Mouse (Mus musculus) midbrain, embryonic 11.5 days (tissue): ENCODE measurements around the gene Txnip. TPM values are rescaled to one million over a fixed set of nuclear protein-coding genes. Genes with fewer than 3 reads are reported as not detected.

ENCODE experiments used
- ATAC-seq: fragments of 200-750 bp; cut with Nextera tagmentation; 2 replicates; pipeline ENCODE4 v1.8.0; 2017; ENCODE audit warnings: moderate TSS enrichment, moderate library complexity; ENCODE audit not compliant: low FRiP score
- DNase-seq: peaks from one replicate; pipeline ENCODE4 v3.0.0; 2015; ENCODE audit warnings: low spot score; ENCODE audit errors: missing footprints
- H3K27ac ChIP-seq: fragments of 300-500 bp; sonication (generic); 2 replicates; pipeline ENCODE4 v1.5.1; 2014; ENCODE audit warnings: low read depth, low read length
- H3K27me3 ChIP-seq: fragments of 300-500 bp; sonication (generic); 2 replicates; pipeline ENCODE4 v1.6.1; 2014; ENCODE audit warnings: mild to moderate bottlenecking, low read length, moderate library complexity, mixed read lengths; ENCODE audit not compliant: control insufficient read depth, insufficient read depth
- H3K36me3 ChIP-seq: fragments of 300-500 bp; sonication (generic); 2 replicates; pipeline ENCODE4 v1.6.1; 2014; ENCODE audit warnings: mild to moderate bottlenecking, low read length, moderate library complexity, mixed read lengths; ENCODE audit not compliant: control insufficient read depth, insufficient read depth
- H3K4me1 ChIP-seq: fragments of 300-500 bp; sonication (generic); 2 replicates; pipeline ENCODE4 v1.6.1; 2014; ENCODE audit warnings: low read length; ENCODE audit not compliant: control insufficient read depth, insufficient read depth
- H3K4me2 ChIP-seq: fragments of 300-500 bp; sonication (generic); 2 replicates; pipeline ENCODE4 v1.6.1; 2014; ENCODE audit warnings: mild to moderate bottlenecking, moderate library complexity
- H3K4me3 ChIP-seq: fragments of 300-500 bp; sonication (generic); 2 replicates; pipeline ENCODE4 v1.5.1; 2014; ENCODE audit warnings: low read depth, low read length
- H3K9ac ChIP-seq: fragments of 300-500 bp; sonication (generic); 2 replicates; pipeline ENCODE4 v1.6.1; 2014; ENCODE audit warnings: low read length
- H3K9me3 ChIP-seq: fragments of 300-500 bp; sonication (generic); 2 replicates; pipeline ENCODE4 v1.6.1; 2016; ENCODE audit warnings: low read length; ENCODE audit not compliant: control insufficient read depth
- WGBS: fragments of 180-500 bp; shearing (Covaris S2); extraction: QIAGEN DNeasy Blood & Tissue Kit; methylation state at CpG from one replicate; pipeline ENCODE4 v1.1.7; 2014; 5-methylcytosine and 5-hydroxymethylcytosine counted together
- polyA plus RNA-seq: library from polyadenylated mRNA; unstranded; fragments of >200 nt; fragmentation: Nextera tagmentation; extraction: Ambion mirVana; gene quantifications from 2 replicates; pipeline ENCODE4 v1.2.1, GENCODE M21; 2014

Gene Txnip
- polyA plus RNA-seq, 1 experiment from 2014 or later: 55.9 TPM

DNA sequence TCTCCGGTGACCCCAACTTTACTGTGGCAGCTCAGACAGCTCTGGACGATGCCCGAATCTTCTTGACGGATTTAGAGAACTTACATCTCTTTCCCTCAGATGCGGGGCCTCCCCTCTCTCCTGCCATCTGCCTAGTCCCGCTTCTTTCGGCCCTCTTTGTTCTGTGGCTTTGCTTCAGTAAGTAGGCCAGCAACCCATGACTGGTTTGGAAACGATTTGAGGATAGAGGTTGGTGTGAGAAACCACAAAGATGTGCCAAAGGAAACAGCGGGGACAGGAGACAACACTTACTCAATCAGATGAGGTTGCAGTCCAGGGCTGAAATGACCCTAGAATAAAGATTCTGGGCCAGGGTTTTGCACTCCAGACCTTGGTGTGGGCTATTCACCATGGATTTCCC, 29.3 kb upstream of the Txnip start:
- DNase-seq: no peak

DNA sequence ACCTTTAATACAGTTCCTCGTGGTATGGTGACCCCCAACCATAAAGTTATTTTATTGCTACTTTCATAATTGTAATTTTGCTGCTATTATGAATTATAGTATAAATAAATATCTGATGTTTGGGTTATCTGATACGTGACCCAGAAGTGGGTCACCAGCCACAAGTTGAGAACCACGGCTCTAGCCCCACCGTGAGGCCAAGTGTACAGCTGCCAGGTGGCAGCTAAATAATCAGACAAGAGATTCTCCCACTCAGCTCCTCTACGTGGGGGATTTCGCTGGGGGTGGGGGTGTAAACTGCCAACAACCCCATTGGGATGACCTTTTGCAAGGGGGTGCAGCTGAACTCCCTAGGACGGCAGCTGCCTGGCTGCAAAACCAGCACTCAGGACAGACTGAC, 25.7 kb upstream of the Txnip start:
- DNase-seq: no peak
- H3K9me3 ChIP-seq: no peaks in the 10 kb centered on the region
- peaks cover 6% of the 10 kb centered on the region; the same call in 1 of the 2 replicates for H3K4me1 ChIP-seq
- H3K4me3 ChIP-seq: no peak overlapping the region
- ATAC-seq: no peak
- no peak overlapping the region for H3K9ac ChIP-seq
- peaks cover 12% of the 10 kb centered on the region for H3K27me3 ChIP-seq
- no peak overlapping the region for H3K4me2 ChIP-seq
- WGBS: 71% methylated on average over 7 of the region's 7 CpGs
- H3K36me3 ChIP-seq: no peaks in the 10 kb centered on the region
- no peak overlapping the region for H3K27ac ChIP-seq

More for the DNA sequence above, 29.3 kb upstream of the Txnip start:
- H3K9ac ChIP-seq: 0 out of 2 replicates have a peak overlapping the region, but pooled peaks have one; percentile 5
- H3K4me2 ChIP-seq: no peak overlapping the region
- peaks cover 6% of the 10 kb centered on the region; the same call in 1 of the 2 replicates for H3K4me1 ChIP-seq
- H3K27ac ChIP-seq: no peak overlapping the region
- WGBS: 41% methylated on average over 9 of the region's 9 CpGs
- no peak overlapping the region for H3K4me3 ChIP-seq
- no peaks in the 10 kb centered on the region for H3K36me3 ChIP-seq
- H3K27me3 ChIP-seq: peaks cover 19% of the 10 kb centered on the region
- ATAC-seq: no peak
- H3K9me3 ChIP-seq: no peaks in the 10 kb centered on the region

DNA sequence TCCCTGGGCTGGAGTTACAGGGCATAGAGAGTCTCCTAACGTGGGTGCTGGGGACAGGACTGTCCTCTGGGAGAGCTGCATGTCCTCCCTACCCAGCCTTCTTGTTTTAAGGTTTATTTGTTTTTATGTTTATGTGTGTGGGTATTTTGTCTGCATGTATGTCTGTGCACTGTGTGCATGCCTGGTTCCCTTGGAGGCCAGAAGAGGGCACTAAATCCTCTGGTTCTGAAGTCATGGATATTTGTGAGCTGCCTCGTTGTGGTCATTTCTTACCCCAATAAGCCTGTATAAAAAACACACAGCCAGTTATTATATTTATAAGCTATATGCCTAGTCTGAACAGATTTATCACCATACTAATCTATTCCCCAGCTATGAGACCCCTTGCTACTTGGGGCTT, 23.5 kb upstream of the Txnip start:
- WGBS: 71% methylated on average over 2 of the region's 2 CpGs
- no peaks in the 10 kb centered on the region for H3K36me3 ChIP-seq
- H3K27me3 ChIP-seq: no peaks in the 10 kb centered on the region
- DNase-seq: no peak
- H3K27ac ChIP-seq: no peak overlapping the region
- H3K4me2 ChIP-seq: no peak overlapping the region
- no peak for ATAC-seq
- H3K4me3 ChIP-seq: no peak overlapping the region
- no peaks in the 10 kb centered on the region for H3K9me3 ChIP-seq
- H3K4me1 ChIP-seq: no peaks in the 10 kb centered on the region
- no peak overlapping the region for H3K9ac ChIP-seq

DNA sequence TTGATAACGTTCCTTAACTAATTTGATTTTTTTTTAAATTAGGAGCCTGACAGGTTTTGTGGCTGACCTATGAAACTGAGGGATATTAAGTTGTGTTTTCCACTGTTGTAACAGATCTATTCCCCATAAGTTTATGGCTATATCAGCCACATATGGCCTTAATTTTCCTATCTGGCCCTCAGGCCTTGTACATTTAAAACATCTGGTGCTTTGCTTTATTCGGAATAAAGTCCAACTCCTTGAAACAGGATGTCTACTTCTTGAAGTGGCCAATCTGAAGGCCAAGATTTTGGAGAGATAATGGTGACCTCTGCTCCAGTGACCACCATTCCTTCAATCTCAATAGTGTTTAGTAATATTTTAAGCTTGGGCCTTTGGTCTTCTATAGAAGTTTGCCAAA, 18.4 kb upstream of the Txnip start:
- Histone ChIP-seq H3K4me3 (no peak overlapping the region), H3K9ac (no peak overlapping the region), H3K4me1 (no peaks in the 10 kb centered on the region), H3K27me3 (no peaks in the 10 kb centered on the region), H3K36me3 (no peaks in the 10 kb centered on the region), H3K27ac (no peak overlapping the region), H3K4me2 (no peak overlapping the region), H3K9me3 (no peaks in the 10 kb centered on the region)
- ATAC-seq (no peak), DNase-seq (no peak)
- WGBS: 86% methylated on average over 2 of the region's 2 CpGs

DNA sequence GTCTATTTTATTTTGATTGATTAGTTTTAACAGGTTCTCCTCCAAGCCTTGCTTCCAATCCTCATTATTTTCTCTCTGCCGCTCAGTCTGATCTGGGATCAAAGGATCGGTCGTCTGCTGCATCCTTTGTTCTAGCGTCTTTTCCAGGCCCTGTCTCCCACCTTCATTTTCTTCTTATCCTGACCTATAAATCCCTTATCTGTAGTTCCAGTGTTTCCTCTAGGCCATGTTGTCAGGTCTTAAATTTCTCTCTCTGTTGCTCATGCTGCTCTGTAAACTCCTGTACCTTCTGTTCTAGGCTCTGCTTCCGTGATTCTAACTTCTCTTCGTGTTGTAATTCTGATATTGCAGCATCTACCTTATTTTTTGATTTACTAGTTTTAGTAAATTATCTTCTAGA, 17.0 kb upstream of the Txnip start:
- no peak overlapping the region for H3K4me3 ChIP-seq
- ATAC-seq (no peak), DNase-seq (no peak)
- H3K27ac ChIP-seq: no peak overlapping the region
- no peak overlapping the region for H3K9ac ChIP-seq
- H3K36me3 ChIP-seq: no peaks in the 10 kb centered on the region
- no peak overlapping the region for H3K4me2 ChIP-seq
- no peaks in the 10 kb centered on the region for H3K9me3 ChIP-seq
- H3K27me3 ChIP-seq: no peaks in the 10 kb centered on the region
- no peaks in the 10 kb centered on the region for H3K4me1 ChIP-seq
- WGBS: 24% methylated on average over 6 of the region's 6 CpGs

DNA sequence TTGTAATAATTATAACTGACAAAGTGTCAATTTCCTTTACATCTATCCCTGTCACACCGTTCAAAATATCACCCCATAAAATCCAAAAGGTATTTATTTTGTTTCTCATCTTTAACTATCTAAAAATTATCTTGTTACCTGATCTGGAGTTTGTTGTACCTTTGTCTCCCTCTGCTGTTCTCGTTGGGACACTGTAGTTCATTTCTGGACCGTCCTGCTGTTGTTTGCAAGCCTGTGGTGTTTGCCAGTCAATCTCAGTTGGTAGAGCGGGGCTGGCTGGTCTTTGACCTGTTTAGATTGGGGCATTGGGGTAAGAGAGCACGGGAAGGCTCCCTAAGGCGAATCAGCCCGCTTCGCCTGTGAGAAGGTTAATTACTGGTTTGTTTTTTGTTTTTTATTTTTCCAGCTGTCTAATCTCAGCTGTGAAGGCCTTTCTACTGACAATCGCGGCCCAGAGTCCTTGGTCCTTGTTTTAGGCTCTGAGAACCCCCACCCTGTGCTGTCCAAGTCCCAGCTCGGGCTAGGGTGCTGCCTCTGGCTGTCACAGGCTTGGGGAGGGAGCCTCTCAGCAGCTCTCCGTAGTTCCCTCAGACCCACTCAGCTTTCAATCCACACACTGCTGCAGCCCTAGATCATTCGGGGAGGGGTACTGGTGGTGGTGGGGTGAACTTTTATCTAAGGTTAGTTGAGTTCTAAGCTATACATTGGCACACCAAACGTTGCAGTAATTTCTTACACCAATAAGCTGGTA, 16.3 kb upstream of the Txnip start:
- no peaks in the 10 kb centered on the region for H3K9me3 ChIP-seq
- H3K4me3 ChIP-seq: no peak overlapping the region
- H3K4me1 ChIP-seq: no peaks in the 10 kb centered on the region
- ATAC-seq (no peak), DNase-seq (no peak)
- H3K27me3 ChIP-seq: 0 out of 2 replicates have a peak, but pooled peaks cover 1% of the 10 kb centered on the region
- H3K27ac ChIP-seq: no peak overlapping the region
- no peak overlapping the region for H3K4me2 ChIP-seq
- H3K36me3 ChIP-seq: no peaks in the 10 kb centered on the region
- 19% methylated on average over 14 of the region's 14 CpGs for WGBS
- no peak overlapping the region; the same call in 1 of the 2 replicates for H3K9ac ChIP-seq

DNA sequence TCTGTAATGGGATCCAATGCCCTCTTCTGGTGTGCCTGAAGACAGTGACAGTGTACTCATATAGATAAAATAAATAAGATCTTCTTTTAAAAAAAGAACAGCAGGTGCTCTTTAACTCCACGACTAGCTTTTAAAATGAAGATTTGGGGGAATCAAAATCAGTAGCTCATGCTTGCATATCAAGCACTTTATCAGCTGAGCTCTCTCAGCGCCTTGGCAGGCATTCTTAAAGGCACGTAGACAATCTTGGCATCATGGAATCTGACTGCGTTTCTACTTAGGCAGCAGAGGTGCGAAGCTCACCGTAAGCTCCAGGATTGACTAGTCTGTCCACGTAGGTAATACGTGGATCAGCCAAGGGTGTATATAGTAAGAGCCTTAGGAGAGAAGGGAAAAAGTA, 15.2 kb upstream of the Txnip start:
- H3K9ac ChIP-seq: no peak overlapping the region
- 78% methylated on average over 8 of the region's 8 CpGs for WGBS
- no peaks in the 10 kb centered on the region for H3K36me3 ChIP-seq
- peaks cover under 1% of the 10 kb centered on the region for H3K4me1 ChIP-seq
- H3K4me3 ChIP-seq: no peak overlapping the region
- H3K9me3 ChIP-seq: no peaks in the 10 kb centered on the region
- DNase-seq: no peak
- ATAC-seq: no peak
- H3K4me2 ChIP-seq: no peak overlapping the region
- 0 out of 2 replicates have a peak, but pooled peaks cover 3% of the 10 kb centered on the region for H3K27me3 ChIP-seq
- no peak overlapping the region for H3K27ac ChIP-seq

DNA sequence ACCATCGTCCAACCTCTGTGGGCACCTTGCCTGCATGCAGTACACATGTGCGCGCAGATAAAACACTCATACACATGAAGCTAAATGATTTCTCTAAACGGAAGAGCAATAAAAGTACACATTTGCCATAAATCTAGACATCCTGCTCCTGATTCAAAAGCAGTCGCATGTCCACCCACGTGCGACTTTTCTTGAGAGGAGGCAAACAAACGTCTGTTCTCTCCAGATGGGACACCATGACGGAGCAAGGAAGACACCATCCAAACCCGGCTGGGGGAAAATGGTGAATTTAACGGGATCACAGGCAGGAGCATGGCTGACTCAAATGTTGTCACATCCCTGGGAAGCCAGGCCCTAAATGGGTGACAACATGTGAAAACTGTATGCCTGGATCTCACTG, 14.4 kb upstream of the Txnip start:
- no peak for DNase-seq
- Histone ChIP-seq H3K4me2 (no peak overlapping the region), H3K27me3 (0 out of 2 replicates have a peak, but pooled peaks cover 3% of the 10 kb centered on the region), H3K4me3 (no peak overlapping the region), H3K36me3 (no peaks in the 10 kb centered on the region), H3K9me3 (no peaks in the 10 kb centered on the region), H3K4me1 (peaks cover 3% of the 10 kb centered on the region), H3K27ac (no peak overlapping the region), H3K9ac (no peak overlapping the region)
- no peak for ATAC-seq
- WGBS: 87% methylated on average over 11 of the region's 11 CpGs

DNA sequence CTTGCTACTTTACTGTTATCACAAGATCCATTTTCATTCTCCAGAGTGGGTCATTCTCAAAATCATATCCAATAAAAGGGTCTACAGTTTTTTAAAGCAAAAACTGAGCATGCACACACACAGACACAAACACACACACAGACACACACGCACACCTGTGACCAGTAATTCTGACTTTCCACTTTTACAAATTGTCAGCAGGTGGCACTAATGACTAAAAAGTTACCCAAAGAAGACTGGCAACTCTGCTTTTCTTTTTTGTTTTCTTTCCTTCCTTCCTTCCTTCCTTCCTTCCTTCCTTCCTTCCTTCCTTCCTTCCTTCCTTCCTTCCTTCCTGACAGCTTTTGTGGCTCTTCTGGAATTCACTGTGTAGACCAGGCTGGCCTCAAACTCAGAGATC, 12.2 kb upstream of the Txnip start:
- Histone ChIP-seq H3K9ac (no peak overlapping the region), H3K4me1 (peaks cover 3% of the 10 kb centered on the region), H3K36me3 (no peaks in the 10 kb centered on the region), H3K9me3 (no peaks in the 10 kb centered on the region), H3K27me3 (0 out of 2 replicates have a peak, but pooled peaks cover 3% of the 10 kb centered on the region), H3K27ac (no peak overlapping the region), H3K4me2 (no peak overlapping the region), H3K4me3 (no peak overlapping the region)
- WGBS: 47% methylated on average over 1 of the region's 1 CpGs
- no peak for ATAC-seq
- no peak for DNase-seq
